Mouse (Mus musculus) layer of hippocampus, adult 9-10 months (tissue): Measurements from ENCODE around the gene Aurka.
A peak's percentile ranks its signal among the peaks of the same experiment; 100 is the strongest.

Source experiments
- DNase-seq: peaks from one replicate; pipeline ENCODE4 v3.0.0; 2022; ENCODE audit warnings: low spot score

Aurka gene

GRCm38 (mm10) chr2:172381341-172381740 is 11.0 kb upstream of the Aurka start:
- no peak for DNase-seq

- no peak for DNase-seq
Observed at GRCm38 (mm10) chr2:172380513-172380912, 10.2 kb upstream of the Aurka start.

- no peak for DNase-seq
Observed at GRCm38 (mm10) chr2:172378332-172378731, 8.0 kb upstream of the Aurka start.

- DNase-seq = no peak
Observed at GRCm38 (mm10) chr2:172376999-172377515, 6.7 kb upstream of the Aurka start.

GRCm38 (mm10) chr2:172376551-172376950 is 6.2 kb upstream of the Aurka start:
- DNase-seq = no peak

GRCm38 (mm10) chr2:172371258-172371657 is 923 bp upstream of the Aurka start:
- no peak for DNase-seq

- DNase-seq = no peak
Observed at GRCm38 (mm10) chr2:172363176-172363575, 7.2 kb downstream of the Aurka start.

GRCm38 (mm10) chr2:172355833-172356232 is 14.5 kb downstream of the Aurka start:
- no peak for DNase-seq

- DNase-seq = no peak
Observed at GRCm38 (mm10) chr2:172354761-172355160, 15.6 kb downstream of the Aurka start.

- DNase-seq = no peak
Observed at GRCm38 (mm10) chr2:172353218-172353617, 17.1 kb downstream of the Aurka start.

- no peak for DNase-seq
Observed at GRCm38 (mm10) chr2:172350773-172351172, 19.6 kb downstream of the Aurka start.

GRCm38 (mm10) chr2:172349776-172350175 is 20.6 kb downstream of the Aurka start:
- no peak for DNase-seq

- DNase-seq = no peak
Observed at GRCm38 (mm10) chr2:172348297-172348950, 21.9 kb downstream of the Aurka start.

GRCm38 (mm10) chr2:172346933-172347611 is 23.3 kb downstream of the Aurka start:
- no peak for DNase-seq

GRCm38 (mm10) chr2:172346034-172346929 is 24.1 kb downstream of the Aurka start:
- no peak for DNase-seq

- DNase-seq = peak; percentile 89
Observed at GRCm38 (mm10) chr2:172345258-172345738, 25.0 kb downstream of the Aurka start, which contains the start of gene Fam210b. Gene Fam210b (plus strand): TSS chr2:172345565.

GRCm38 (mm10) chr2:172344669-172345068 is 25.7 kb downstream of the Aurka start:
- DNase-seq = no peak

GRCm38 (mm10) chr2:172343751-172344150 is 26.6 kb downstream of the Aurka start:
- DNase-seq = no peak

- DNase-seq = no peak
Observed at GRCm38 (mm10) chr2:172341606-172342005, 28.7 kb downstream of the Aurka start.

- no peak for DNase-seq
Observed at GRCm38 (mm10) chr2:172340936-172341335, 29.4 kb downstream of the Aurka start.

- no peak for DNase-seq
Observed at GRCm38 (mm10) chr2:172338206-172338942, 32.0 kb downstream of the Aurka start.
